Mouse (Mus musculus): ENCODE data around the gene Slc35g1.

Gene Slc35g1

GRCm38 (mm10) chr19:38387835-38388234 lies 7.9 kb upstream of the Slc35g1 start:
- DNase-seq (ENCODE audit: extremely low spot score, low read depth, low spot score), result no peak

GRCm38 (mm10) chr19:38396633-38396970 lies 822 bp downstream of the Slc35g1 start:
- no peak for DNase-seq (ENCODE audit: extremely low spot score, low read depth, low spot score)

DNA sequence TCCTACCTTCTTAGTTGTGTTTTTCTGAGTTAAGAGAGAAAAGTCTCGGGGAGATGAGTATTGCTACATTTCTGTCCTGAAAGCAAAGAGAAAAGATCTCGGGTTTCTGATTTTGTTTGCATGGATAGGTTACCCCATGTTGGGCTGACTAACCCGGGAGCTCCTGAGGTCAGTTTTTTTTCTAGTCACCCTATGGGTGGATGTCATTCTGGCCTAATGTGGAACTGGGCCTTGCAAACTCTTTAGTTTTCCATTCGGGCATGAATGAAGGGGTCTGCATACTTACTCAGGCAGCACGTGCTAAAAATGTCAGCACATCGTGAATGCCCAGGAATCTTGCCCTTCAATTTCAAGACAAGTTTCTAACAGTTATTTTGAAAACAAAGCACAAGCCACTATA lies 1.2 kb downstream of the Slc35g1 start:
- DNase-seq (ENCODE audit: extremely low spot score, low read depth, low spot score), result no peak

GRCm38 (mm10) chr19:38398966-38399365 lies 3.2 kb downstream of the Slc35g1 start:
- no peak for DNase-seq (ENCODE audit: extremely low spot score, low read depth, low spot score)

DNA sequence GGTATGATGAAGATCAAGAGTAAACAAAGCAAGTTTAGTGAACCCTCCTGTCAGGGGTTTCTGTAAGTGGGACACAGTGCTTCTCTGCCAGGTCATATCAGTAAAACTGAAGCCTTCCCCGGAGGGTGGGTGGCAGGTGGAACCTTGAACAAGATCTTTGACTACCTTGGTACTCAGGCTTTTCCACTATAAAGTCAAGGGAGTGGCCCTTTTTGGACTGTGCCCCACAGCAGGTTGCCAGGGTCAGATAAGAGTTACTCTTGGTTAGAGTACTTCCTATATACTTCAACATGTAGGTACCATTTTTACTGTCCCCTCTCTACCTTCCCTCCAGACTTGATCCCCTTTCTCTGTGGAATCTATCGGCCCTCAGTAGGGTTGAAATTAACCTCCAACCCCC lies 5.1 kb downstream of the Slc35g1 start:
- no peak for DNase-seq (ENCODE audit: extremely low spot score, low read depth, low spot score)

- no peak for DNase-seq (ENCODE audit: extremely low spot score, low read depth, low spot score)
Measured at GRCm38 (mm10) chr19:38401416-38401815, 5.6 kb downstream of the Slc35g1 start.

- no peak for DNase-seq (ENCODE audit: extremely low spot score, low read depth, low spot score)
Measured at GRCm38 (mm10) chr19:38410357-38411056, 14.7 kb downstream of the Slc35g1 start.

GRCm38 (mm10) chr19:38413861-38414260 lies 18.1 kb downstream of the Slc35g1 start:
- no peak for DNase-seq (ENCODE audit: extremely low spot score, low read depth, low spot score)

- no peak for DNase-seq (ENCODE audit: extremely low spot score, low read depth, low spot score)
Measured at GRCm38 (mm10) chr19:38418819-38419423, 23.1 kb downstream of the Slc35g1 start.

DNA sequence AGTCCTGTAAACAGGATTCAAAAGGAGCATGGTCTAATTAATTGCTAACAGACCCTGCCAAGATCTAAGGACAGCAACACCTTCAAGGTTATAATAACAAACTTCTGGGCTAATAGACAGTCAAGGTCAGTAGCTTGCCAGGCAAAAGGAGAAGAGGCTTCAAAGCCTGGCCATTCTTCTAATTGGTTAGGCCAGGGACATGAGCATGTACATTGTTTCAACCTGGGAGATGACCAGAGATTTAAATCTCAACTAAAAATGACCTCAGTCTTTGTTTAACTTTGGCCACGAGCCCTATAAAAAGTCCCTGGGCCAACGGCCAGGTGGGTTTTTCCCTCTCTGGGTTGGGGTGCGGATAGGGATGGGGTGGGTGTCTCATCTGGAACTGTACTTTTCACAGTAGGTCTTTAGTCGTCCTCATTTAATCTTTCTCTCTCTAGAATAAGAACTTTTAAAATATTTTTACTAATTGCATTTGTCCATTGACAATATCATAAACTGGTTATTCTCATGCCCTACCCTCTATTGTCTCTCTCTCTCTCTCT lies 25.0 kb downstream of the Slc35g1 start:
- no peak for DNase-seq (ENCODE audit: extremely low spot score, low read depth, low spot score)

- DNase-seq (ENCODE audit: extremely low spot score, low read depth, low spot score), result no peak
Measured at GRCm38 (mm10) chr19:38421436-38421835, 25.7 kb downstream of the Slc35g1 start.

GRCm38 (mm10) chr19:38422926-38423325 lies 27.1 kb downstream of the Slc35g1 start:
- no peak for DNase-seq (ENCODE audit: extremely low spot score, low read depth, low spot score)

DNA sequence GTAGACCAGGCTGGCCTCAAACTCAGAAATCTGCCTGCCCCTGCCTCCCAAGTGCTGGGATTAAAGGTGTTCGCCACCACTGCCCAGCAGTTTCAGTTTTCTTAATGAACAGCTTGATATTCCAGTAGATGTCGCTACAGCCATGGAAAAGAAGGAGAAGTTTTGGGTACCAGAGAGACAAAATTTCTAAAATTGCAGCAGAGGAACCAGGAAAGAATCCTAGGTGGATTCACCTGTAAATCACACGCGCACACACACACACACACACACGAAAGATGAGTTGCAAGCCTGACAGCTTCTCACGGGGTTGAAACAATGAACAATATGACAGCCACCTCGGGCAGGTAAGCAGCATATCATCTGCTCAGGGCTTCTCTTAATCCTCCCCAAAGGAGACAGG lies 28.1 kb downstream of the Slc35g1 start:
- DNase-seq (ENCODE audit: extremely low spot score, low read depth, low spot score), result no peak

DNA sequence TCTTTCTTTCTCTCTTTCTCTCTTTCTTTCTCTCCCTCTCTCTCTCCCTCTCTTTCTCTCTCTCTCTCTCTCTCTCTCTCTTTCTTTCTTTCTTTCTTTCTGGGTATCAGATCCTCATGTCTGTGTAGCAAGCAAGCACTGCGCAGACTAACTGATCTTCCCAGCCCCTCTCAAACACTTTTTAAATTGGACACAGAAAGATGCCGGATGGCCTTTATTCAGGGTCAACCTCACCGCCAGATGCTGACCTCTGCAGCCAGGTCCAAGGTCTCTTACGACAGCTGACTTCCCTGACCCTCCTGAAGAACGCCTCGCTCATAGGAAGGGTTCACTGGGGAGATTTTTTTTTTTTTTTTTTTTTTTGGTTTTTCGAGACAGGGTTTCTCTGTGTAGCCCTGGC lies 28.8 kb downstream of the Slc35g1 start:
- DNase-seq (ENCODE audit: extremely low spot score, low read depth, low spot score), result no peak

DNA sequence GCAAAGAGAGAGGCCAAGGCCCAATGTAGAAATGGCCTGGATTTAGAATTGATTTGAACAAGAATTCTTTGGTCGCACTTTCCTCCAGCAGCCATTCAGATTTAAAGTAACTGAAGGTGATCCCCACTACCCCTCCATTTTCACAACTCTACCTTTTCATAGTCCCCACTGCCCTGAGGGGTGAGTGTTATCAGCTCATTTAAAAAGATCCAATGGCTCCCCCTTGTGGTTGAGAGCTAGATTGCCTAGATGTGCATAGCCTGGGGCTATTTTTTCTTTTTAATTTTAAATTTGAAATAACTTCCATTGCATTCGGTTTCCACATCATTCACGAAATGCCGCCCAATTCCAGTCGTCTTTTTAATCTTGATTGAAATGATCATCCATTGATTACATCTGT lies 33.5 kb downstream of the Slc35g1 start:
- DNase-seq (ENCODE audit: extremely low spot score, low read depth, low spot score), result no peak

GRCm38 (mm10) chr19:38430475-38430874 lies 34.7 kb downstream of the Slc35g1 start:
- DNase-seq (ENCODE audit: extremely low spot score, low read depth, low spot score), result no peak

GRCm38 (mm10) chr19:38431326-38431725 lies 35.5 kb downstream of the Slc35g1 start:
- no peak for DNase-seq (ENCODE audit: extremely low spot score, low read depth, low spot score)

- DNase-seq (ENCODE audit: extremely low spot score, low read depth, low spot score), result no peak
Measured at GRCm38 (mm10) chr19:38432021-38432420, 36.2 kb downstream of the Slc35g1 start.

DNA sequence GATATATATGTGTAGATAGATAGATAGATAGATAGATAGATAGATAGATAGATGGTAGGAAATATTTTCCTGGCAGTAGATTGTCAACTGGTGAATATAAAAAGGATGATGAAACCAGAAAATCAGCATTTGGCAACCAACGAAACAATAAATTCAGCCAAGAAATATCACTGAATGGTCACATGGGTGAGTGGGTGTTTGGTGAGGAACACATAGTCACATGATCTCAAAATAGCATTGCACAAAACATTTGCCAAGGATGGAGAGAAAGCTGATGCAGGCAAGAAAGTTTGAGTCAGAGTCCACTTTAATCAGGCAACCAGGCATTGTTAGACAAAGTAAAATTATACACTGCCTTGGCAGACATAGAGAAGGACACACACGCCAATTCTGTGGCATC lies 37.6 kb downstream of the Slc35g1 start:
- DNase-seq (ENCODE audit: extremely low spot score, low read depth, low spot score), result no peak

- no peak for DNase-seq (ENCODE audit: extremely low spot score, low read depth, low spot score)
Measured at GRCm38 (mm10) chr19:38435221-38435620, 39.4 kb downstream of the Slc35g1 start.

DNA sequence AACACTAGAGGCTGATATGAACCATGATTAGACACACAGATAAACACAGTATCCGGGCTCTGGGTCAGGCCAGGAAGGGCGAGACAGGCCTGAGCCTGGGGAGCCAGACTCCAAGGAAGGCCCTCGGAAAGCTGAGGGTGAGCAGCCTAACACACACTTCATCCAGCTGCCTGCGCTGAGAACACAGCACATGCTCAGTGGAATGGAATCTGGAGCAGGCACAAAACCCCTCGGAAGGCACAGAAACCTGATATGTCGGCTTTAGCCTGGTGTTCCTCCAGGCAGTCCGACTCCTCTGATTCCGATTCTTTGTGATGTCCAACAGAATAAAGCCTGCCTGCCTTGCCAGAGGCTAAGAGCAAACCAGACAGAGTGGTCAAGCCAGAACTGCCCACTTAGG lies 46.1 kb downstream of the Slc35g1 start:
- DNase-seq (ENCODE audit: extremely low spot score, low read depth, low spot score), result no peak

DNA sequence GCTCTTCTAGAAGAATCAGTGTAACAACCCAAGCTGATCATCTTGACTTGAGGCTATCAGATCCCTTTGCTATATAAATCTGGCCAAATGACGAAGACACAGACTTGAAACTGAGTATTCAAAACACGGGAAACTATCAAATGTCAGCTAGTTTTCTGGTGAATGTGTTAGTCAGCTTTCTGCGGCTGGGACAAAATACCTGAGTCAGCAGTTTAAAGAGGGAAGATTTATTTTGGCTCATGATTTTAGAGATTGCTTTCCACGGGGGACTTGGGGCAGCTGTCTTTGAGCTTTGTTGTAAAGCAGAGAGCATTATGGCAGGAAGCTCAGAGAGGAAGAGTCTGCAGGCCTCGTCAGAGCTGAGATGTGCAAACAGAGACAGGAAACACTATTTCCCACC lies 50.0 kb downstream of the Slc35g1 start:
- no peak for DNase-seq (ENCODE audit: extremely low spot score, low read depth, low spot score)
